In genomic region chr2:105607969-105608538, GRCm38 (mm10) we compare ENCODE assay signal across 13 mouse cellular contexts.
DNase-seq lines count a peak whose midpoint lies in the region; ATAC-seq and TF ChIP-seq lines count a peak whose summit lies in the region.
"Had no signal": no experiment of that assay in that cellular context is flagged by ENCODE, and none has a peak within 500 bp of the region (broad histone marks: within the 10 kb centered on the region; RNA-seq: fewer than 3 reads in every experiment).

No protein-coding gene starts in this region.

- TF ChIP-seq EP300 in stomach, postnatal 0 days (optimal IDR thresholded peaks at IDR 0.05) = no peak

- no peak for ATAC-seq in stomach, postnatal 0 days (ENCODE audit: low FRiP score, low TSS enrichment)
- no peak for ATAC-seq in erythroid progenitor cell, adult 5-6 weeks (replicated peaks; ENCODE audit: low FRiP score, poor library complexity, severe bottlenecking)
- ATAC-seq: Patski had no signal

- DNase-seq in layer of hippocampus, adult 8-10 months (ENCODE audit: low spot score in 2 of 2) = peak; percentile 16 to 22
- no peak for DNase-seq in layer of hippocampus, adult 18-20 months (ENCODE audit: low spot score in 2 of 2)
- peak; percentile 92 for DNase-seq in Muller cell, postnatal 12 days (ENCODE audit: inconsistent ontology term)
- DNase-seq in brain, adult 2 months (ENCODE audit: low read depth, low spot score) = peak; percentile 76
- DNase-seq in cerebellum, postnatal 10 days = peak; percentile 88 to 93
- no peak for DNase-seq in stomach, postnatal 0 days (ENCODE audit: low spot score)
- DNase-seq: heart, adult 11 months; kidney, postnatal 10 days; lung, adult 18-20 months had no signal

- no peak overlapping the region for H3K27ac ChIP-seq in stomach, postnatal 0 days (replicated peaks)
- H3K27ac ChIP-seq: left cerebral cortex, adult 2 months had no signal

- no peaks in the 10 kb centered on the region for H3K36me3 ChIP-seq in stomach, postnatal 0 days (ENCODE audit: control insufficient read depth, insufficient read depth, low read length)

- TF ChIP-seq CTCF in stomach, postnatal 0 days (IDR thresholded peaks at IDR 0.05; ENCODE audit: low read depth) = no peak

- H3K9ac ChIP-seq in stomach, postnatal 0 days (ENCODE audit: low read length) = no peak overlapping the region

- H3K27me3 ChIP-seq in stomach, postnatal 0 days (ENCODE audit: control insufficient read depth, insufficient read depth, low read length) = no peaks in the 10 kb centered on the region
- H3K27me3 ChIP-seq: CH12.LX, Patski had no signal

- H3K4me3 ChIP-seq in stomach, postnatal 0 days (ENCODE audit: low read depth, low read length) = no peak overlapping the region
- H3K4me3 ChIP-seq: left cerebral cortex, adult 2 months had no signal

- WGBS in stomach, postnatal 0 days = 45% methylated on average over 8 of the region's 8 CpGs

- H3K9me3 ChIP-seq in stomach, postnatal 0 days (ENCODE audit: control insufficient read depth, low read length) = no peaks in the 10 kb centered on the region

- no peaks in the 10 kb centered on the region for H3K4me1 ChIP-seq in stomach, postnatal 0 days (replicated peaks; ENCODE audit: control insufficient read depth, insufficient read depth)

- H3K4me2 ChIP-seq in stomach, postnatal 0 days (replicated peaks; ENCODE audit: low read depth) = no peak overlapping the region

Comparison
In these comparisons a context has a peak if more than half of its experiments do, and no peak if none do; other contexts are left out.
1. DNase-seq: peak in layer of hippocampus, adult 8-10 months (2 of 2), Muller cell, postnatal 12 days (single experiment), brain, adult 2 months (single experiment) and cerebellum, postnatal 10 days (2 of 2); none in layer of hippocampus, adult 18-20 months (0 of 2) and stomach, postnatal 0 days (single experiment).